Mouse (Mus musculus): Measurements from ENCODE around the gene H2-M3.
A peak's percentile ranks its signal among the peaks of the same experiment; 100 is the strongest.
"Not testable (repeated sequence)": the region's sequence is repeated elsewhere in the genome, so short reads cannot be mapped to it uniquely, and the experiment has no call there.

Gene H2-M3

GRCm38 (mm10) chr17:37270058-37270701, at the start of gene H2-M3:
TSS of gene H2-M3 (plus strand) at chr17:37270220.
- DNase-seq (ENCODE audit: low spot score) = peak; percentile 89

- no peak for DNase-seq (ENCODE audit: low spot score)
Observed at GRCm38 (mm10) chr17:37221879-37222278, 48.1 kb upstream of the H2-M3 start.

- DNase-seq (ENCODE audit: low spot score) = not testable (repeated sequence)
Observed at GRCm38 (mm10) chr17:37237230-37237629, 32.8 kb upstream of the H2-M3 start, which contains the start of gene Olfr97. TSS of gene Olfr97 (minus strand) at chr17:37237330.

- no peak for DNase-seq (ENCODE audit: low spot score)
Observed at GRCm38 (mm10) chr17:37242198-37242597, 27.8 kb upstream of the H2-M3 start.

- DNase-seq (ENCODE audit: low spot score) = peak; percentile 15
Observed at GRCm38 (mm10) chr17:37246715-37247114, 23.3 kb upstream of the H2-M3 start.

- DNase-seq (ENCODE audit: low spot score) = no peak
Observed at GRCm38 (mm10) chr17:37249460-37249859, 20.6 kb upstream of the H2-M3 start.

GRCm38 (mm10) chr17:37250544-37250943, 19.5 kb upstream of the H2-M3 start:
- DNase-seq (ENCODE audit: low spot score) = no peak

GRCm38 (mm10) chr17:37263626-37264025, 6.4 kb upstream of the H2-M3 start, which contains the start of gene Olfr98:
TSS of gene Olfr98 (minus strand) at chr17:37263749.
- no peak for DNase-seq (ENCODE audit: low spot score)

- peak; percentile 33 for DNase-seq (ENCODE audit: low spot score)
Observed at GRCm38 (mm10) chr17:37270702-37271092, 677 bp downstream of the H2-M3 start.

GRCm38 (mm10) chr17:37275626-37276248, 5.7 kb downstream of the H2-M3 start:
- no peak for DNase-seq (ENCODE audit: low spot score)

- no peak for DNase-seq (ENCODE audit: low spot score)
Observed at GRCm38 (mm10) chr17:37276573-37276972, 6.6 kb downstream of the H2-M3 start.

- no peak for DNase-seq (ENCODE audit: low spot score)
Observed at GRCm38 (mm10) chr17:37280331-37280730, 10.3 kb downstream of the H2-M3 start.

- DNase-seq (ENCODE audit: low spot score) = no peak
Observed at GRCm38 (mm10) chr17:37283360-37283759, 13.3 kb downstream of the H2-M3 start, which contains the start of gene Olfr99. TSS of gene Olfr99 (minus strand) at chr17:37283460.

- DNase-seq (ENCODE audit: low spot score) = no peak
Observed at GRCm38 (mm10) chr17:37304213-37304612, 34.2 kb downstream of the H2-M3 start, which contains the start of gene Olfr101. TSS of gene Olfr101 (minus strand) at chr17:37304313.

- DNase-seq (ENCODE audit: low spot score) = no peak
Observed at GRCm38 (mm10) chr17:37308483-37308882, 38.5 kb downstream of the H2-M3 start.

GRCm38 (mm10) chr17:37310146-37310699, 40.2 kb downstream of the H2-M3 start:
- no peak for DNase-seq (ENCODE audit: low spot score)

GRCm38 (mm10) chr17:37316954-37317353, 46.9 kb downstream of the H2-M3 start, which contains the start of gene Olfr102:
TSS of gene Olfr102 (minus strand) at chr17:37317054.
- no peak for DNase-seq (ENCODE audit: low spot score)
